Mouse (Mus musculus): Measurements from ENCODE around the gene Prr5l.
A peak's percentile ranks its signal among the peaks of the same experiment; 100 is the strongest.

Prr5l gene

GRCm38 (mm10) chr2:101722370-101723332, 160.2 kb downstream of the Prr5l start:
- DNase-seq (ENCODE audit: low spot score), result no peak

- no peak for DNase-seq (ENCODE audit: low spot score)
Measured at GRCm38 (mm10) chr2:101721835-101722234, 161.0 kb downstream of the Prr5l start.

GRCm38 (mm10) chr2:101717162-101717561, 165.7 kb downstream of the Prr5l start:
- no peak for DNase-seq (ENCODE audit: low spot score)

- DNase-seq (ENCODE audit: low spot score), result peak; percentile 21
Measured at GRCm38 (mm10) chr2:101715650-101716323, 167.0 kb downstream of the Prr5l start.

GRCm38 (mm10) chr2:101711608-101712007, 171.2 kb downstream of the Prr5l start:
- no peak for DNase-seq (ENCODE audit: low spot score)

- DNase-seq (ENCODE audit: low spot score), result no peak
Measured at GRCm38 (mm10) chr2:101705941-101706485, 176.8 kb downstream of the Prr5l start.

- DNase-seq (ENCODE audit: low spot score), result no peak
Measured at GRCm38 (mm10) chr2:101699284-101699683, 183.5 kb downstream of the Prr5l start.

GRCm38 (mm10) chr2:101695584-101695983, 187.2 kb downstream of the Prr5l start:
- DNase-seq (ENCODE audit: low spot score), result no peak

- peak; percentile 38 for DNase-seq (ENCODE audit: low spot score)
Measured at GRCm38 (mm10) chr2:101693577-101694215, 189.1 kb downstream of the Prr5l start.

GRCm38 (mm10) chr2:101693043-101693442, 189.8 kb downstream of the Prr5l start:
- DNase-seq (ENCODE audit: low spot score), result no peak

GRCm38 (mm10) chr2:101690252-101690827, 192.5 kb downstream of the Prr5l start:
- no peak for DNase-seq (ENCODE audit: low spot score)

- DNase-seq (ENCODE audit: low spot score), result no peak
Measured at GRCm38 (mm10) chr2:101688011-101688410, 194.8 kb downstream of the Prr5l start.

GRCm38 (mm10) chr2:101684421-101684820, 198.4 kb downstream of the Prr5l start:
- peak; percentile 29 for DNase-seq (ENCODE audit: low spot score)

- no peak for DNase-seq (ENCODE audit: low spot score)
Measured at GRCm38 (mm10) chr2:101679164-101679784, 203.6 kb downstream of the Prr5l start.

GRCm38 (mm10) chr2:101678236-101679021, 204.4 kb downstream of the Prr5l start, which contains the start of gene Traf6:
Gene Traf6 (plus strand): TSS chr2:101678429.
- DNase-seq (ENCODE audit: low spot score), result peak; percentile 87

GRCm38 (mm10) chr2:101673547-101673946, 209.3 kb downstream of the Prr5l start:
- DNase-seq (ENCODE audit: low spot score), result peak; percentile 27

- no peak for DNase-seq (ENCODE audit: low spot score)
Measured at GRCm38 (mm10) chr2:101668751-101669150, 214.1 kb downstream of the Prr5l start.

GRCm38 (mm10) chr2:101665703-101666092, 217.1 kb downstream of the Prr5l start:
- no peak for DNase-seq (ENCODE audit: low spot score)

- DNase-seq (ENCODE audit: low spot score), result peak; percentile 90
Measured at GRCm38 (mm10) chr2:101665058-101665702, 217.6 kb downstream of the Prr5l start.

All from layer of hippocampus, adult 11-12 months (tissue).